ENCODE assay signal across 10 mouse cellular contexts in the genomic region with DNA sequence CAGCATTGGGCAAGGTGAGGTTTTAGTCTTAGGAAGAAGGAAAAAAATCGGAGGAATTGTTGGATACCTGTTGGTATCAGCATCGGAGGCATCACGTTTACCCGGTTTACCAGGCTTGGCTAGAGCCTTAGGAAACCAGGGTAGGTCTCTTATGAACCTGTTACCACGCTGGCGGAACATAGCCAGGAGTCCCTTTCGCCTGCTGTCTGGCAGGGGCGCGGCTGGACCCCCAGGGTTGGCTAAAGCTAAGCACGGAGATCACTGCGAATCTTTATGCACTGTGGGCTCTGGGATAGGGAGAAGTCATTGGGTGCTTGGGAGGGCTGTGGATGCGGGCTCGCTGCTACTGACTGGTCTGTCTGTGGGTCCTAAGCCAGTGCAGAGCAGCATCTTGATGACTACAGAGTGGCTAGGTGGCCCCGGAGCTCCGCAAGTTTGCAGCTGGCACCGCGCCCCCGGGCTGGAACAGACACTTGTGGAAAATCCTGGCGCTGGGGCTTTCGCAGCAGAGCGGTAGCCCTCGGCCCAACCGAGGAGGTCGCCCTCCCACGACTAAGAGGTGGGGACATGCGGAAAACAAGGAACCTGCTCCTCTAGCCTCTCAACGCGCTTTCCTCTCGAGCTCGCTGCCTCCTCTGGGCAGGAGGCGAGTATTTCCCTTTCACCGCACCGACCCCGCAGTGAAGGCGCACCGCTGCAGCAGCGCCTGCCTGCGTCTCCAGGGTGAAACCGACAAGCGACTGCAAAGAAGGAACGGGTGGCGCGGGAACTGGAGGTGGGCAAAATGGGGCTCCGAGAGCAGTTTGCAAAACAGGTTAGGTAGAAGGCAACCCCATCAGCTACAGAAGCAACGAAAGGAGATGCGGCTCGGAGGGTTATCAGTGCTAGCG. TPM values are rescaled to one million over a fixed set of nuclear protein-coding genes. Genes with fewer than 3 reads are reported as not detected.
DNase-seq lines count a peak whose midpoint lies in the region; ATAC-seq and TF ChIP-seq lines count a peak whose summit lies in the region.
"Had no signal": no experiment of that assay in that cellular context is flagged by ENCODE, and none has a peak within 500 bp of the region (broad histone marks: within the 10 kb centered on the region; RNA-seq: fewer than 3 reads in every experiment).

No protein-coding gene starts in this region.

- TF ChIP-seq EP300 in stomach, postnatal 0 days (optimal IDR thresholded peaks at IDR 0.05): no peak

- WGBS in forebrain, embryonic 14.5 days: under 1% methylated on average over 48 of the region's 48 CpGs
- 1% methylated on average over 48 of the region's 48 CpGs for WGBS in intestine, embryonic 16.5 days
- under 1% methylated on average over 46 of the region's 48 CpGs for WGBS in midbrain, embryonic 11.5 days
- WGBS in stomach, postnatal 0 days: 2% methylated on average over 48 of the region's 48 CpGs

- H3K36me3 ChIP-seq in forebrain, embryonic 14.5 days (ENCODE audit: control insufficient read depth, insufficient read depth, low read length): no peaks in the 10 kb centered on the region
- no peaks in the 10 kb centered on the region for H3K36me3 ChIP-seq in intestine, embryonic 16.5 days (ENCODE audit: control insufficient read depth, insufficient read depth, low read length)
- H3K36me3 ChIP-seq in midbrain, embryonic 11.5 days (ENCODE audit: control insufficient read depth, insufficient read depth, low read length): no peaks in the 10 kb centered on the region
- H3K36me3 ChIP-seq in stomach, postnatal 0 days (ENCODE audit: control insufficient read depth, insufficient read depth, low read length): no peaks in the 10 kb centered on the region

- H3K4me3 ChIP-seq in forebrain, embryonic 14.5 days (ENCODE audit: low read depth, low read length): peak overlapping the region; percentile 66
- H3K4me3 ChIP-seq in intestine, embryonic 16.5 days (ENCODE audit: low read length): peak overlapping the region; percentile 45
- H3K4me3 ChIP-seq in midbrain, embryonic 11.5 days (ENCODE audit: low read depth, low read length): peak overlapping the region; percentile 67
- H3K4me3 ChIP-seq in stomach, postnatal 0 days (ENCODE audit: low read depth, low read length): peak overlapping the region; percentile 35
- H3K4me3 ChIP-seq: erythroblast, embryonic 14.5 days had no signal

- no peak for TF ChIP-seq CTCF in stomach, postnatal 0 days (IDR thresholded peaks at IDR 0.05; ENCODE audit: low read depth)

- H3K9me3 ChIP-seq in forebrain, embryonic 14.5 days (replicated peaks; ENCODE audit: control insufficient read depth, low read length): no peaks in the 10 kb centered on the region
- no peaks in the 10 kb centered on the region for H3K9me3 ChIP-seq in intestine, embryonic 16.5 days (ENCODE audit: control insufficient read depth, low read length)
- H3K9me3 ChIP-seq in midbrain, embryonic 11.5 days (ENCODE audit: control insufficient read depth, low read length): no peaks in the 10 kb centered on the region
- no peaks in the 10 kb centered on the region for H3K9me3 ChIP-seq in stomach, postnatal 0 days (ENCODE audit: control insufficient read depth, low read length)

- H3K4me2 ChIP-seq in forebrain, embryonic 14.5 days (ENCODE audit: low read length): peak overlapping the region; percentile 96
- peak overlapping the region; percentile 74 for H3K4me2 ChIP-seq in intestine, embryonic 16.5 days (ENCODE audit: low read depth, low read length)
- peak overlapping the region; percentile 93 for H3K4me2 ChIP-seq in midbrain, embryonic 11.5 days
- peak overlapping the region; percentile 58 for H3K4me2 ChIP-seq in stomach, postnatal 0 days (replicated peaks; ENCODE audit: low read depth)

- peak; percentile 12 for DNase-seq in gastrocnemius, postnatal 10 days
- no peak for DNase-seq in gastrocnemius, postnatal 14 days
- peak; percentile 66 for DNase-seq in cerebellum, adult 11 months
- peak; percentile 60 for DNase-seq in forebrain, embryonic 14.5 days (ENCODE audit: low spot score)
- peak; percentile 96 for DNase-seq in midbrain, embryonic 11.5 days (ENCODE audit: low spot score, missing footprints)
- no peak for DNase-seq in stomach, postnatal 0 days (ENCODE audit: low spot score)
- no peak for DNase-seq in gastrocnemius, postnatal 36 days

- H3K4me1 ChIP-seq in forebrain, embryonic 14.5 days (ENCODE audit: control insufficient read depth, insufficient read depth, low read length): peaks cover 11% of the 10 kb centered on the region
- peaks cover 3% of the 10 kb centered on the region; the same call in 1 of the 2 replicates for H3K4me1 ChIP-seq in intestine, embryonic 16.5 days (ENCODE audit: control insufficient read depth, insufficient read depth, low read length)
- peaks cover 6% of the 10 kb centered on the region; the same call in 1 of the 2 replicates for H3K4me1 ChIP-seq in midbrain, embryonic 11.5 days (ENCODE audit: control insufficient read depth, insufficient read depth, low read length)
- no peaks in the 10 kb centered on the region for H3K4me1 ChIP-seq in stomach, postnatal 0 days (replicated peaks; ENCODE audit: control insufficient read depth, insufficient read depth)

- intact Hi-C loops in gastrocnemius, postnatal 14 days (cut with DNase I; ENCODE audit: low total_unique reads): no loop called here
- intact Hi-C loops in gastrocnemius, postnatal 36 days (cut with DNase I): no loop called here

- H3K27ac ChIP-seq in forebrain, embryonic 14.5 days (ENCODE audit: low read depth, low read length): peak overlapping the region; percentile 70
- H3K27ac ChIP-seq in intestine, embryonic 16.5 days (ENCODE audit: low read length): no peak overlapping the region
- H3K27ac ChIP-seq in midbrain, embryonic 11.5 days (ENCODE audit: low read depth, low read length): no peak overlapping the region
- H3K27ac ChIP-seq in stomach, postnatal 0 days (replicated peaks): no peak overlapping the region

- 0 out of 2 replicates have a peak, but pooled peaks cover 2% of the 10 kb centered on the region for H3K27me3 ChIP-seq in forebrain, embryonic 14.5 days (replicated peaks; ENCODE audit: control insufficient read depth, insufficient read depth, low read length)
- peaks cover 34% of the 10 kb centered on the region for H3K27me3 ChIP-seq in intestine, embryonic 16.5 days (replicated peaks; ENCODE audit: control insufficient read depth, insufficient read depth, low read length)
- H3K27me3 ChIP-seq in midbrain, embryonic 11.5 days (ENCODE audit: control insufficient read depth, insufficient read depth, low read length): peaks cover 2% of the 10 kb centered on the region; the same call in 1 of the 2 replicates
- peaks cover 9% of the 10 kb centered on the region; the same call in 1 of the 2 replicates for H3K27me3 ChIP-seq in stomach, postnatal 0 days (ENCODE audit: control insufficient read depth, insufficient read depth, low read length)

- peak; percentile 16 for ATAC-seq in forebrain, embryonic 14.5 days
- ATAC-seq in intestine, embryonic 16.5 days: no peak
- peak; percentile 43; the same call in 1 of the 2 replicates for ATAC-seq in midbrain, embryonic 11.5 days (ENCODE audit: low FRiP score)
- ATAC-seq in stomach, postnatal 0 days (ENCODE audit: low FRiP score, low TSS enrichment): no peak

- peak overlapping the region; percentile 72 for H3K9ac ChIP-seq in forebrain, embryonic 14.5 days (ENCODE audit: low read length)
- no peak overlapping the region for H3K9ac ChIP-seq in intestine, embryonic 16.5 days (ENCODE audit: low read depth, low read length)
- H3K9ac ChIP-seq in midbrain, embryonic 11.5 days (ENCODE audit: low read length): peak overlapping the region; percentile 72
- no peak overlapping the region for H3K9ac ChIP-seq in stomach, postnatal 0 days (ENCODE audit: low read length)

RNA-seq across cellular contexts. Expression of gene Cdh8, which starts 0.9 kb away (rescaled TPM):
- under 1 TPM; 0.38 to 0.41 TPM for total RNA-seq in gastrocnemius, postnatal 10 days (2021)
- total RNA-seq in gastrocnemius, postnatal 14 days (2021): under 1 TPM; 0.08 to 0.24 TPM
- 26.6 and 44.3 TPM in 2 replicates for polyA plus RNA-seq in forebrain, embryonic 14.5 days (2014; fragmentation: Nextera tagmentation; extraction: Ambion mirVana)
- 0.51 and 0.99 TPM in 2 replicates for polyA plus RNA-seq in intestine, embryonic 16.5 days (2015; fragmentation: Nextera tagmentation; extraction: Ambion mirVana)
- polyA plus RNA-seq in midbrain, embryonic 11.5 days (2014; fragmentation: Nextera tagmentation; extraction: Ambion mirVana): 15.6 and 16.2 TPM in 2 replicates
- 0.16 and 0.24 TPM in 2 replicates for polyA plus RNA-seq in stomach, postnatal 0 days (2015; fragmentation: Nextera tagmentation; extraction: Ambion mirVana)
- total RNA-seq in gastrocnemius, postnatal 36 days (2021): not detected
- polyA plus RNA-seq: C2C12; erythroblast, embryonic 14.5 days had no signal

Comparison
In these comparisons a context has a peak if more than half of its experiments do, and no peak if none do; other contexts are left out.
1. DNase-seq: peak in gastrocnemius, postnatal 10 days (single experiment), cerebellum, adult 11 months (single experiment), forebrain, embryonic 14.5 days (single experiment) and midbrain, embryonic 11.5 days (single experiment); none in gastrocnemius, postnatal 14 days (single experiment), stomach, postnatal 0 days (single experiment) and gastrocnemius, postnatal 36 days (0 of 2).
2. ATAC-seq: peak in forebrain, embryonic 14.5 days (single experiment) and midbrain, embryonic 11.5 days (single experiment); none in intestine, embryonic 16.5 days (single experiment) and stomach, postnatal 0 days (single experiment).
3. H3K9ac ChIP-seq: peak in forebrain, embryonic 14.5 days (single experiment) and midbrain, embryonic 11.5 days (single experiment); none in intestine, embryonic 16.5 days (single experiment) and stomach, postnatal 0 days (single experiment).
4. Peak in every context shown above with its lines, with median percentiles within 50 percentile points of each other: H3K4me2 ChIP-seq and H3K4me3 ChIP-seq.